Mouse (Mus musculus) granulocyte monocyte progenitor cell, adult 5-6 weeks (primary cell): ENCODE results near the gene Gtf2e1. TPM values are rescaled to one million over a fixed set of nuclear protein-coding genes. Genes with fewer than 3 reads are reported as not detected.
A peak's percentile ranks its signal among the peaks of the same experiment; 100 is the strongest.

ENCODE experiments used
- ATAC-seq: replicated peaks from 2 replicates; pipeline ENCODE4 v1.8.0; 2016; ENCODE audit warnings: mild to moderate bottlenecking, moderate TSS enrichment, inconsistent platforms; ENCODE audit not compliant: poor library complexity, severe bottlenecking
- total RNA-seq, 2 experiments: library from RNA; stranded (forward) in 1 of 2; stranded (reverse) in 1 of 2; fragments of 200-712, 200-1000 nt in 1 of 2; fragments of >200 nt in 1 of 2; fragmentation: Nextera tagmentation in 1 of 2; gene quantifications; 2 replicates each; pipeline ENCODE4 v1.2.3; 2014 to 2017

Gene Gtf2e1
- total RNA-seq, 2 experiments from 2014 or later, result 22.9 to 25.4 TPM

DNA sequence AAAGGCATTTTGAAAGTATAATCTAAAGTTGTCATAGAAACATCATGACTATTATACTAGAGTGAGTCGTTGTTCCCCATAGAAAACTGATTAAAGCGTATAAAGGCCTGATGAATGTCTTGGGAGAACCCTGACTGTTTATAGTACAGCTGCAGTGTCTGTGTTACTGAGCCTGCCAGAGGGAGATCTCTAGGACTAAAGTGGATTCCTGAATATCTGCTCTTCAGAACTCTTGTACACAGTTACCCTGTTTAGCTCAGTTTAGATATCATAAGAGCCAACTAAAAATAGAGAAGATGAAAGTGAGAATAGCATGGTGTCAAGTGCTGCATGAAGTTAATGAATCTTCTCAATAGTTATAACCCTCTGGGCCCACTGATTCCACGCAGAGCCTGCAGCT lies 10.7 kb upstream of the Gtf2e1 start:
- no peak for ATAC-seq

DNA sequence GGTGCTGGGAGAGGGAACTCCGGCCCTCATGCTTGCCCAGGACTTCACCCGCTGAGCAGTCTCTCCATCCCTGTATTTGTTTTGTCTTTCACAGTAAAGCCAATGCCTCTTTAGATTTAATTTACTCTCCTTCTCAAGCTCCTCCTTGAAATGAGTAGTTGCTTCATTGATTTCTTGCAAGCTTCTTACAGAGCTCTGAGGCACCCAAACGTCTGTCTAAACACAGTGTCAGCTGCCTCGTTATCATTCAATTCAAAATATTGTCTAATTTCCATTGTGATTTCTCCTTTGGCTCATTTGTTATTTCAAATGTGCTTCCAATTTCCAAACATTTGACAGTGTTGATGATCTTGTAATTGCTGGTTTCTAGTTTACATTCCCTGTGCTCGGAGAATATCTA lies 6.7 kb upstream of the Gtf2e1 start:
- no peak for ATAC-seq

DNA sequence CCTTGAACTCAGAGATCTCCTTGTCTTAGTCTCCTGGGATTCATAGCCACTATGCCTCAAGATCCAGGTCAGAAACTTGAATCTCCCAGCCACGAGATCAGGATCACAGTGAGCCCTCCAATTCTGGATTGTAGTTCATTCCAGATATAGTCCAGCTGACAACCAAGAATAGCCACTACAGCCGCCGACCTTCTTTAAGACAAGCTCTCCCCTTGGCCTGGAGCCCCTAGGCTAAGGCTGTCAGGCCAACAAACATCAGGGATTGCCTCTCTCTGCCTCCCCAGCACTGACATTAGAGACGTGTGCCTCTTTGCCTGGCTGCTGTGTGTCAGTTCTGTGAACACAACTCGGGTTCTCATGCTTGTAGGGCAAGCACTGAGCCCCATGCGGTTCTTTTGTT lies 1.2 kb upstream of the Gtf2e1 start:
- ATAC-seq, result no peak

DNA sequence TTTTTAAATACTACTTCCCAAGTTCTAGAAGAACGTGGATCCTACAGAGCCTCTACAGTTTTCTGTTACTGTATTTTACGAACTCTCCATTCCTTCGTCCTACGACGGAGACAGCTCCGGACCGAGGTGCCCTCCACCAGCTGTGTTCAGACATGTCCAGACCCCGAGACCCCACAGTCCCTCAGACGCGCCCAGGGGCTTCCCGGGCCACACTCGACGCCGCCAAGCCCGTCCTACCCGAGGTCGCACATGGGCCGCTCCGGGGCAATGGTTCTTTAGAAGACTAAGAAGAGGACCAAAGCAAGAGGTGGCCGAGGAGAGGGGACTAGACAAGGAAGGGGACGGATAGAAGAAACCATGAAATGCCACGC lies 364 bp downstream of the Gtf2e1 start:
- peak; percentile 44 for ATAC-seq

DNA sequence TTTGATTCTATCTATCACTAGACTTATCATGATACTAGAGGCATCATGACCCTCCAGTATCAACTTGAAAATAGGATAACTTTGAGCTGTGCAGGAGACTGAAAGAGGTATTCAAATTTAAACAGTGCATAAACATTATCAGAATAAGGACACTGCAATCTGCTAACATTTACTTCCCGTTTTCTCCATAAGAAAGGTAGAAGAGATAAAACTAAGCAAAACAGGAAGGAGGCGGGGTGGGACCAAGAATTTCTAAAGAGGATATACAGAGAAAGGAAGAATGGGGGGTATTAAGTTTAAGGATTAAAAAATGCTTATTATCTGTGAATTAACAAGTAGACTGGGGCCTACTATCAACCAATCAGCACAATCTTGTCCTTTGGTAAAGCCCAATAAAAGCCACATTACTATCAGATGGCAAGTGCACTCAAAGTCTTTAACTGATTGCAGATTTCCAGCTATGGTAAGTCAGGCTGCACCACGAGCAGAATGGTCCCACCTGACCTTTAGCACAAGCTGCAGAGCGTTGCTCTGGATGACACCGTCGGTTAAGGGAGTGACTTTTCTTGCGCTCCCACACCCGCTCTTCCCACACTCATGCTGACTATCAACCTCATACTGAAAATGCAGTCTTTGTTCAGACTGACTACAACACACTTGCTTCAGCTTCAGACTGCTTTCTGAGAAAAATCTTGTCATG lies 6.1 kb downstream of the Gtf2e1 start:
- peak; percentile 80 for ATAC-seq

DNA sequence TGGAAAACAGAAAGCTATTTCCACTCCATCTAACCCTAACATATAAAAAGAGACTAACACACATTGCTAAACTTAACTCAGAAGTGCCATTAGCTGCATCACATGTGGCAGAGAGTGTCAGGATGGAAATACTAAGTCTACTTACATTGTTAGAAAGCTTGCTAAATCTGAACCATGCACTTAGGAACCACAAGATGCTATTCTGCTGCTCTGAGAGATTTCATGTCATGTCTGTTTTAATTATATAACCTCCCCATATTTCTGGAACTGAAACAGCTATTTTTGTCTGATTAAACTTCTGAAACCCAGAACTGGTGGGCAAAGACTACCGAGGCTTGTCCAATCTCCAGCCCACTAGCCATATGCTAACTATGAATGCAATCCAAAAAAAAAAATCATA lies 7.5 kb downstream of the Gtf2e1 start:
- no peak for ATAC-seq

DNA sequence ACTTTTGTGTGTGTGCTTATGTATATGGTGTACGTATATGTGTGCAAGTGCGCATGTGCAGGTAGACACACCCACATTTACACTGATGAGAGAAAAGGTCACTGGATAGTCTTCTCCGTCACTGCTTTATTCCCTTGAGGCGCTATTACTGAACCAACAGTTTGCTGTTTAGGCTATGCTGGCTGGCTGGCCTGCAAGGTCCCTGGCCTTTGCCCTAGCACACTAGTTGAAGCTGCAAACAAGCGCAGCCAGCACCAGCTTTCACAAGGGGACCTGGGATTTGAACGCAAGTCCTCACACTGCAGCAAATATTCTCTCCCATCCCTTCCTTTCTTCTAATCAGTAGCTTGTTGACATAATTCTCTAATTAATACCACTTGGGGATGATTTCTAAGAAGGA lies 9.4 kb downstream of the Gtf2e1 start:
- no peak for ATAC-seq

DNA sequence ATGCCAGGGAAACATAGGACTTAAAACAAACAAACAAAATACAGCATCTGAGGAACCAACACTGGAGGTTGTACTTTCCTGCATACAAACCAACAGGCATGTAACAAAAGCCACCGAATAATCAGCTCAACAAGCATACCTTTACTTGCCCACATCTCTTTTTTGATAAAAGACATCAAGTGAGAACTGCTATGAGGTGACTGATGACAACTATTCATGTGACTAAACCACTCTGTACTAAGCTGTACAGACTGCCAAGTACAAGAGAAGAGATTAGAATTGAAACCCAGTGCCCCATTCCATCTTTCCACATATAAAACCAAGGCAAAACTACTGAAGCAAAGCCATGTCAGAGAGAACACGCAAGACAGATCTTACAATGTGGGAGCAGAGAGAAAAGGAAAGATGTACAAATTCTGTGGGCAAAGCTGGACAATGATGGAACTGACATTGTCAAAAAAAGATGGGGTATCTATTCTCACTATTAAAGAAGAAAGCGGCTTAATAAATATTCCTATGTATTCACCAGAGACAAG lies 12.8 kb downstream of the Gtf2e1 start:
- ATAC-seq, result no peak

DNA sequence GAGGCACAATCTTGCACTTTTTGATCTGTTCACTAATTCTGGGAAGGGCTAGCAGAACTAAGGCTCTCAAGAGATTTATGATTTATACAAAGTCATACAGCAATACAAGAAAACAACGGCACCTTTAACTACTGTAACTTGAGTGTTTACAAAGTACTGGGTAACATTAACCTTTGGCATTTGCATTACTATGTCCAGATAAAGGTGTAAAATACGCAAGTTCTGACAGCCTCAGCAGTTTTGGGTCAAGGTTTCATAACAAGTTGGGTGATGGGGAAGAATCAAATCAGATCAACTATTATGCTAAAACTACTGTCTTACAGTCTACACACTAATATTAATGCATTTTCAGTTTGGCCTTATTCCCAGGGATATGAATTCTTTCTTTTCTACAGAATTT lies 14.5 kb downstream of the Gtf2e1 start:
- ATAC-seq, result no peak

DNA sequence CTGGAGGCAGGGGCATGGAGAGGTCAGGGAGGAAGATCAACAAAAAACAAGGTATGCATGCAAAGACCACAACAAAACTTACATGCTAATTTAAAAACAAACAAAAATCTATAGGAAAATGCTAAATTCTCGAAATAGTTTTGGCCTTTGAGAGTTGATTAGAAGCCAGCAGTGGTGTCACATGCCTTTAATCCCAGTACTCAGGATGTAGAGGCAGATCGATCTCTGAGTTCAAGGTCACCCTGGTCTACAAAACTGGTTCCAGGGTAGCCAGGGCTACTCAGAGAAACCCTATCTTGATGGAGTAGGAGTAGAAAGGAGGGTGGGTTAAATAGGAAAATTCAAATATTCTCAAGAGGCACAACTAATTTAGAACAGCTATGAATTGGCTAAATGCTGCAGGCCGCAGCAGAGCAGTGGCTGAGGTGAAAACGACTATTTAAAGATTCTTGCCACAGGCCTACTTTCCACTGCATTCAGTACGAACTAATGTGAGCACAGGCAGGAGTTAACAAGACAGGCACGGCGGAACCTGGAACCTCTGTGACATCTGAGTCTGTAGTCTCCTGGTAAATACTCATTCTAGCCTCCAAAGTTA lies 17.4 kb downstream of the Gtf2e1 start:
- ATAC-seq, result no peak

DNA sequence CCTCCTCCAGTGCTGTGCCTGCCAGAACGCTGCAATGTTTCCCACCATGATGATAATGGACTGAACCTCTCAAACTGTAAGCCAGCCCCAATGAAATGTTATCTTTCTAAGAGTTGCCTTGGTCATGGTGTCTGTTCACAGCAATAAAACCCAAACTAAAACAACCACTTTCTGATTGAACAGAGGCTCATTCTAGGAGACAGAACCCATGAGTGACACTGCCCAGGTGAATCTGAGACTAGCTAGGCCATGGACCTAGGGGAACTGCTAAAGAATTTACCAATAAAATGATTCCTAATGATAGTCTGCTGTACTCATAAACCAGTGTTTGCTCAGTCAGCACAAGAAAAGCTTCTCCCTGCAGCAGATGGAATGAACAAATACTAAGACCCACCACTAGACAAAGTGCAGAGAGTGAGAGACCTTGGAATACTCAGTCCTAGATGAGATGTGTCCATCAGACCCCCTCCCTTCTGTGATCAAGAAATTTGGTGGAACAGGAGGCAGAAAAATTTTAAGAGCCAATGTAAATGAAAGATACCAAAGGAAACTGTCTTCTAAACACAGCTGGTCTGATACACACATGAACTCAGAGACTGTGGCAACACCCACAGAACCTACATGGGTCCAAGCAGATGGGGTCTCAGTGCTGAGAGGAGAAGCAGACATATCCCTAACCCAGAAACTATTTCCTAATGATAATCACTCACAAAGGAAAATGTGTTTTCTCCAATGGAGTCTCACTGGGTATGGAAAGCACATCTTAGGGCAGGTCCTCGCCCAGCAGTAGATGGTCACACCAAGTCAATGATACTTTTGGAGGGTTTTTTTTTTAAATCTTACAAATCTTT lies 19.2 kb downstream of the Gtf2e1 start:
- no peak for ATAC-seq

DNA sequence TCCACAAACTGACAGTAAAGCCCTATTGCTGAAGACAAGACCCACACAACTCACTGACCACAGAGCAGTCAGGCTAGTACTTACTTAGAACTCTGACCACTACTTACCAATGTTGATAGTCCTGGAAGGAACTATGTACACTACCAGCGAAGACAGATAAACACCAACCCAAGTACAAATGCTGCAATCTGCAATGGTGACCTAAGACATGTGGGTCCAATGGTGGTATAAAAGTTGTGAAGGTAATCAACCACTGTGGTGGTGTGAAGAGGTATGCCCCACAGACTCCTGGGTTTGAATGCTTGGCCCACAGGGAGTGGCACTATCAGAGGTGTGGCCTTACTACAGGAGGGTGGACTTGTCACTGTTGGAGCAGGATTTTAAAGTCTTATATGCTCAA lies 19.9 kb downstream of the Gtf2e1 start:
- no peak for ATAC-seq

DNA sequence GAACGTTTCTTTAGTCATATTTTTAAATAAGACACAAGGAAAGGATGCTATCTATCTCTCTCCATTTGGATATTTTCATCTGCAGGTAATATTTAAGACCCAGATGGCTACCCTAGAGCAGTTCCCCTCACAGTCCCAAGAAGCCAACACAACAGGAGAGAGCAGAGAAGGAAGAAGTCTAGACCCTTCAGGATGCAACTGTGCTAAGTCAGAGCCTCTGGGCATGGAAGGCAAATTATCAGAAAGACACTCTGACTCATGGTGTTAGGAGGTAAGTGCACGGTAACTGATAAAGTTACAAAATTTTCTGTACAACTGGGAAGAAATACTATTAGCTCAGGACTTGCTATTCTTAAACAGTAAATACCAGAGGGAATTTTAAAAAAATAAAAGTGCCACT lies 20.9 kb downstream of the Gtf2e1 start:
- no peak for ATAC-seq

DNA sequence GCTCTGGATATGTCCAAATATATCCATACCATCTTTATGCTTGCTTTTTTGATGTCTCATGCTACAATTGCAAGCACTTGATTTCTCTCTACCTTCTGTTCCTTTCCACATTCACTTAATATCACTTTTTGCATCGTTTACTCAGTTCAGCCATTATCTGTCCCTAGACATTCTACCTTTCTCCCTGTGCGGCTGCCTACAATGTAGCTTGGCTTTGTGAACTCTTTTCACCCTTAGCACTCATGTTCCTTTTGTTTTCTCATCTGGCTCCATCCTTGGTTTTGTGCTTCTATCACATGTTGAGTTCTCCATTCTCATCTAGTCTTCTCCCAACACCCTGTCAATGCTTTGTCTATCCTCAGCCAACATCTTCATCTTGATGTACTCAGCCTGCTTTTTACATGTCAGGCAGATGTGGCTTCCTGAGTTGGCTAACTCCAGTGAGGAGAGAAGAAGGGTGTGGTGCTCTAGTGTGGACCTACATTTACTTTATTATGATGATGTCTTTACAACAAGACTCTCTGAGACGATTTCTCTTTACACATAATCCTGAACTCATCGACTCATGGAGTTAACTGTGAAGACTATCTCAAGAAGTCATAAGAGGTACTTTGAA lies 21.9 kb downstream of the Gtf2e1 start:
- ATAC-seq, result no peak

DNA sequence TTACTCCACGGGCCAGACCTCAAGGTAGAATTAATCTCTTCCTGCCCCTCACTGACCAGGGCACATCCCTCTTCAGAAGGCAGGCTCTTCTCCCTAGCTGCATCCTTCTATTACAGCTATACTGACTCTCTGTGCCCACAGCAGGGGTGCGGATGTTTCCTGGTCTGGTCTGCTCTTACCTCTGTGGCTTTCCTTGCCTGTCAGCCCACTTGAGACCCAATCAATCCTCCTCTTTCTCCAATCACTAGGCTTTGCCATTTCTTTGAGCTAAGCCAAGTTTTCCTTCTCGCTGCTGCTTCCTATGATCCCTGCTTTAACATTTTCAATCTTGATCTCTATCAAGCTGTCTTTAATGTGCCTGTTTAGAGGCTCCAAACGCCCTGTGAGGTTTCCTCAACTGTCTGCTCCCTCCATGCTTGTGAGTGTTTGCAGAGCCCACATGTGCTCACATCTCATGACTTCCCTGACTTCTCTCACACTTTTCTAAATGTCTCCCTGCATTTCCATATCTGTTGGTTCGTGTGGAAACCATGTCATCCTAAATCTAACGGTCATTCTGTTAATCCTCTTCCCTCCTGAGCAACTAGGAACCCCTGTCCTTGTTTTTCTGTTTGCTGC lies 23.1 kb downstream of the Gtf2e1 start:
- ATAC-seq, result no peak

DNA sequence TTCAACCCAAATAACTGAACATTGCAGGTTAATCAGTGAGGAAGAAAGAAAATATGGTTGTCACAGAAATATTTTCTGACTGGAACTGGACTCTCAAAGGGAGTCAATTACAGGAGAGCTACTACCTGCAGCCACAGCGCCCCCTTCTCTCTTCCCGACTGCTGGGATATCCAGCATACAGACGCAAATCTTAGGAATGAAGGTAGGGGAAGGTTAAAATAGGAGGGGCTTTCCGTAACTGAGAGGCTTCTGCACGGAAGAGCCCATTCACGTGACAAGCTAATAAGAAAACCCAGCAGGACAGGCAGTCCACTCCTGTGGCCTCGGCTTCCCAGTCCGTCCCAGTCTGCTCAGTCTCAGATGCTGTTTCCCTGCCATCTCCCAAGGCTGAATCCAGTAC lies 24.9 kb downstream of the Gtf2e1 start:
- no peak for ATAC-seq

DNA sequence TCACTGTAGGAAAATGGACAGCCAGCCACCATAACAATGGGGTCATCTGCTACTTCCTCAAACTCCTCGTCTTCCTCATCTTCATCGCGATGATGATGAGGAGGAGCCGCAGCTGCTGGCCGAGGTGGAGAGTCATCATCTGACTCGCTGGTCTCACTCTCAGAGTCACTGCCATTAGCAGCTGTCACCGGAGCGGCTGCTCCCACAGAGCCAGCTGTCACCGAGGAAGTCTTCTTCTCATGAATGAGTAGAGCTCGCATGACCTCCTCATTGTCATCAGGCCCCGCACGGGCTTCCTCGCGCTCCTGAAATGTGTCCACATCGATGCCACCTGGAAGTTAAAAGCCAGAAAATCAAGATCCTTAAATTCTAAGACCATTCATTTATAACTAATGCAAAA lies 28.1 kb downstream of the Gtf2e1 start:
- no peak for ATAC-seq

DNA sequence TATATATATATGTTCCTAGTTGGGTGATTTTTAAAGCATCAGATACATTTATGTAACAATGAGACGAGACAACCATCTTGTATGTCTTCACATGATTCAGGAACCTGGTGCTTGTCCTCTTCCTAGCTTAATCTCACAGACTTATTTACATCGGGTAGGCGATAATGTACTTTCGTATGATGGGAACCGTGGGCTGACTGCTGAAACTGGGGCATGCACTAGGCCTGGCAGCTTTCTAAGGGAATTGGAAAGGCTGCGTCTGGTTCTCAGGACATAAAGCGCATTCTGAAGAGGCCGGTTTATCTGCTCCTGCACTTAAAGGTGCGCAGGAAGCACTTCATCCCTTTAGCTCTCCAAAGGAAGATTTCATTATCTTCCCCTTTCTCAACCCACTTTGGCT lies 32.8 kb downstream of the Gtf2e1 start:
- no peak for ATAC-seq

DNA sequence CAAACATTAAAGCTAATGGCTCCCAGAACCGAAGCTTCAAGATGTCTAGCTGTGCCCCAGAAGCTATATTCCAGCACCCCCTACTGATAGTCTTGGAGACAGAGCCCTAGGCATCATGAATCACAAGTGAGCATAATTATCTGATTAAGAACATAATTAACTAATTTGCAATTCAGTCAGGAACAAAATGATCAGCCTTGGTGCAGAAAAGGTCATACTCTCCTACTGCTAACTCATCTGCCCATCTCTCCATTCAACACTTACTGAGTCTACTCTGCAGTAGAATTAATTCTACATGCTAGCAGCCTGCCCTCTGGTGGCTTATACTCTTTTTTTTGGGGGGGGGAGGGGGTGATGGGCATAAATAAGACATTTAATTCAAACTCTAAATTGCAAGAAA lies 35.1 kb downstream of the Gtf2e1 start:
- no peak for ATAC-seq

DNA sequence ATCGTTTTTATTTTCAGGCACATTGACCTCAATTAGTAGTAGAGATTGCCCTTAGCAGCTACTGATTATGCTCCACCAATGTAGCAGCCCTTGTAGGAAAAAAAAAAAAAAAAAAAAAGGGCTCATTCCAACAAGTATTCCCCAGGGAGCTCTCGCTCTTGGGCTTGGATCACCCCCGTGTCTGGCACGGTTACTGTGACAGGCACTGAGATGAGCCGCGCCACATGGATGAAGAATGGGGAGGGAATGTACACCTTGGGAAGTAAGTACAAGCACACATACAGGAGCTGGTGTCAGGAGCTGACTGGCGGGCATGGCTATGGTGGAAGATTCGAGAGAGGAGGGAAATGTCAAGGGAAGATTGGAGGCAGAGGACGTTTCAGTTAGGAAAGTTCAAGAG lies 41.0 kb downstream of the Gtf2e1 start:
- no peak for ATAC-seq

DNA sequence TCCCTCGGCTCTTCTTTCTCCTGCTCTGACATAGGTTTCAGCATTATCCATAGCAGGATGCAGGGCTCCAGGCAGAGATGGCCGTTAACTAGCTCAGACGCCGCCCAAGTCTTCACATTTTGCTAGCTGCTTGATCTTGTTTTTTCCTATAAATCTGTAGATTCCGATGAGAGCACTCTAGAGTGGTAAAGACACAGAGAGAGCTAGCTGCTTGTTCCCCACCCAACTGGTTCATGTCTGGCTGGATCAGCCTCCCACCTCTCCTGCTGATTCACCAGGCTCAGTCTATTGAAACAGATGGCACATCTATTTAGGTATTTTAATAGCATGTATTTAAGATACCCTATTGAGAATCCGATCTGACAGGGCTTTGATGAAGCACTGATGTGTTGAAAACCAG lies 44.6 kb downstream of the Gtf2e1 start:
- ATAC-seq, result no peak
